Mouse (Mus musculus) spleen, postnatal 4 days (tissue): ENCODE measurements at regions not wholly inside any gene's neighbourhood (a gene's known extent, or its start where the extent isn't known, plus 50 kb on each side); places are given as distances from the start of the nearest gene placed in this dataset.

Source experiments
- DNase-seq, 2 experiments: peaks; one replicate each; pipeline ENCODE4 v3.0.0; 2022; ENCODE audit warnings: low spot score in 2 of 2

DNA sequence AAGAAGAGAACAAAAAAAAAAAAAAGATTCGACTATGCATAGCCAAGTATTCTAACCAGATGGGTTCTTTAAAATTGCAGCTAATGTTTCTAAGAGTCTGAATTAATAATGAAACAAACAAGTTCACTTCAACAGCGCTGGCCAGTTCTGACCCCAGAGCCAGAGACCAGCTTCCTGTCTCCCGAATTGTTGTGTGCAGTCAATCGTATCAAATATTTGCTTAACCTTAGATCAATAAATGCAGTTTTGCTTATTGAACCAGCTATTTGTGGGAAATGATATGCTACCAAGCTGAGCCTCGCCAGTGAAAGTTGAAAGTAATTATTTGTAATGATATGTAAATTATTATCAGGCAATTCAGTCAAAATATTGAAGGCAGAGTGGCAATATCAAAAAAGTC lies 287.4 kb upstream of the Tmem132c start:
- no peak for DNase-seq

DNA sequence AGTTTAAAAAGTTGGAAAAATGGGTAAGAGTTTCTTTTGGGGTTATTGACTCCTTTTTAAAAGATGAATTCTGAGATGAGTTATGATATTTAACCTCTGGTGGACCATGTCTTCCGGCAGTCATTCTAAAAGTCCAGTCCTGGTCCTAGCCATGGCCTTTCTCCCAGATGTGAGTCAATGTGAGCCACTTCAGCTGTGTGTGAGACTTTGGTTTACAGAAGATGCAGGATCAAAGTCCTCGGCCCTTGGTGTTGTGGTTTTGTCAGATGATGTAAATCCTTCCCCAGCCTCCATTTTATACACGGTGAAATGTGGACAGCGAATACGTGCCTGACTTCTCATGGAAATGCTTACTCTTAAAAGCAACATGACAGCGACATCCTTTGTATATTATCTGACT lies 287.0 kb upstream of the Tmem132c start:
- DNase-seq: no peak

- DNase-seq: no peak
Measured at GRCm38 (mm10) chr5:126964577-126964976, 277.0 kb upstream of the Tmem132c start.

DNA sequence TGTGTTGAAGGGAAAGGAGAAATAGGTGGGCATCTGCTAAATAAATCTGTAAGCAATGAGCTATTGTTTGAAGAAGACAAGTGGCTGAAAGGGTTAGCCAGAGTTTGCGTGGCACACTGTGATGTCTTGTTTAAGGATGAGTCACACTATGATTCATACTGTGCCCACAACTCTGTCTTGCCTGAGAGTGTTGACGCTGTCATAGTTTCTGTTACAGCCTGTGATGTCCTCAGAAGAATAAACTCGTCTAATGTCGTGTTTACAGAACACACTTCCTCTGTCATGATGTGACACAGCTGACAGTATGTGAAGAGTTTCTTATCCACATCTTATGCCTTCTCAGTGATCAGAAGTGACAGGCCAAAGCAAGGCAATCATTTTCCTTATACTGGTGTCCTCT lies 274.5 kb upstream of the Tmem132c start:
- DNase-seq: no peak

- DNase-seq: no peak
Measured at GRCm38 (mm10) chr5:126969373-126969772, 272.2 kb upstream of the Tmem132c start.

DNA sequence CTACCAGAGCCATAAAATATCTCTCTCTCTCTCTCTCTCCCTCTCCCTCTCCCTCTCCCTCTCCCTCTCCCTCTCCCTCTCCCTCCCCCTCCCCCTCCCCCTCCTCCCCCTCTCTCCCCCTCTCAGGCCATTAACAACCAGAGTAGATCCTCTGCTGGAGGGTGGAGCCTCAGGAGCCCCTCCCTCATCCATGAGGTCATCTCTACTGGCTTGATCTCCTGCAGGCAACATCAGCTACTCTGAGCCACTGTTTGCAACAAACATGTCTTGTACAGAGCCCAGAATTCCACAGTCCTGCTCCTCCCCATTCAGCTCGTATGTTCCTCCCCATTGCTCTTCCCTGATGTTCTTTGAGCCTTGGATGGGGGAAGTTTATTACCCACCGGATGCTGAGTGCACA lies 270.3 kb upstream of the Tmem132c start:
- DNase-seq: no peak

GRCm38 (mm10) chr5:126971981-126972380 lies 269.6 kb upstream of the Tmem132c start:
- no peak for DNase-seq

DNA sequence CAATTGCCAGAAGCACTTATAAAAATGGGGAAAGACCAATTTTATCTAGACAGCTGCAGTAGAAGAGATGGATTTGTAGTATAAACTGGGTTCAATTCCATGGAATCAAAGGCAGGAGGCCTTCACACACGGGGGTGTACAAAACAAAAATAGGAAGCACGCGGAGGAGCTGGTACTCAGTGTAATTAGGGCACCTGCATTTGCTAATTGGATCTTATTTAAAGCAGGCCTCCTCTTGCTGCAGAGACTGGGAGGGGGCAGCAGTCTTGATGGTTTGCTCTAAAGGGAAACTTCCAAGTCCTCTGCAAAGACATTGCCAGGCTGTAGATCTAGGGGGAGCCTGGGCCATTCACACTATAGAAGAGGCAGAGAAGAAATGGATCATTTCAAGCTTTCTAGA lies 268.2 kb upstream of the Tmem132c start:
- no peak for DNase-seq

GRCm38 (mm10) chr5:126974565-126974964 lies 267.0 kb upstream of the Tmem132c start:
- no peak for DNase-seq

- DNase-seq: no peak
Measured at GRCm38 (mm10) chr5:126995577-126995976, 246.0 kb upstream of the Tmem132c start.

- DNase-seq: no peak
Measured at GRCm38 (mm10) chr5:127014166-127014565, 227.4 kb upstream of the Tmem132c start.

GRCm38 (mm10) chr5:127016467-127017060 lies 225.0 kb upstream of the Tmem132c start:
- no peak for DNase-seq

GRCm38 (mm10) chr5:127017971-127018370 lies 223.6 kb upstream of the Tmem132c start:
- no peak for DNase-seq

- DNase-seq: no peak
Measured at GRCm38 (mm10) chr5:127036472-127036871, 205.1 kb upstream of the Tmem132c start.

- DNase-seq: no peak
Measured at GRCm38 (mm10) chr5:127057770-127058169, 183.8 kb upstream of the Tmem132c start.

GRCm38 (mm10) chr5:127074327-127074726 lies 167.3 kb upstream of the Tmem132c start:
- DNase-seq: no peak
